Mouse (Mus musculus) cerebellum, adult 11 months (tissue): ENCODE results near the gene Tmem245.
"Not testable (repeated sequence)": the region's sequence is repeated elsewhere in the genome, so short reads cannot be mapped to it uniquely, and the experiment has no call there.

Experiments used
- DNase-seq: peaks from one replicate; pipeline ENCODE4 v3.0.0; 2022

Gene Tmem245

DNA sequence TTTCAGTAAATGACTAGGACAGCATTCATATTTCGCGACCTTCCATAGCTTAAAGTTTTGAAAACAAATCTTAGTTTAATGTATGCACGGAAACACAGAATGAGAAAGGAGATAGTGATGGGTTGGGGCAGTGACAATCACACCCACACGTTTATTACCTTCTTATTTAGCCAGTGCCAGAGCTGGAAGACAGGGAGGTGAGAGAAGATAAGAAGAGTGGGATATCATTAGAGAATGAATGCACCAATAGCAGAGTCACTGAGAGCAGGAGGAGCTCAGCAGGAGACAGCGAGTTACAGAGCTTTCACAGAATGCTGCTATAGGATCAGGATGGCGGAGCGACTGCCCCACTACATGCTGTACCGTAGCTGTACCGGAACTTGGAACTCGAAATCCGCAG is 25.0 kb downstream of the Tmem245 start:
- no peak for DNase-seq

- no peak for DNase-seq
These were observed 31.4 kb downstream of the Tmem245 start for GRCm38 (mm10) chr4:56915732-56916325.

DNA sequence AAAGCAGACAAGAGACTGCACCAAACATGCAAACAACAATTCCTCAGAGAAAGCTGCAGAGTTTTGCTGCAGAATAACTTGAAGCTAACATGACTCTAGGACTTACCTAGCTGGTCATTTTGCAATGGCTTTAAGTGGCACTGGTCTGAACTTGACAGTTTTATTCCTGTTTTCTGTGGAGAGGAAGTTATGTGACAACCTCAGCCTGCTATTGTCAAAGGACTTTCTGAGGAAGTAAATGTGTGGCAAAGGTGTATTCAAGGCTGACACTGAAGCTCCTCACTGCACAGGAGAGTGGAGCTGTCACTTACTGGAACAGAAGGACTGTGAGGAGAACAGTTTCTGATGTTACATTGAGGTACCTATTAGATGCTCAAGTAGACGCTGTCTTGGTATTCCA is 32.5 kb downstream of the Tmem245 start:
- no peak for DNase-seq

- DNase-seq: no peak
These were observed 32.9 kb downstream of the Tmem245 start for GRCm38 (mm10) chr4:56914338-56914737.

- no peak for DNase-seq
These were observed 34.7 kb downstream of the Tmem245 start for GRCm38 (mm10) chr4:56912382-56913001.

DNA sequence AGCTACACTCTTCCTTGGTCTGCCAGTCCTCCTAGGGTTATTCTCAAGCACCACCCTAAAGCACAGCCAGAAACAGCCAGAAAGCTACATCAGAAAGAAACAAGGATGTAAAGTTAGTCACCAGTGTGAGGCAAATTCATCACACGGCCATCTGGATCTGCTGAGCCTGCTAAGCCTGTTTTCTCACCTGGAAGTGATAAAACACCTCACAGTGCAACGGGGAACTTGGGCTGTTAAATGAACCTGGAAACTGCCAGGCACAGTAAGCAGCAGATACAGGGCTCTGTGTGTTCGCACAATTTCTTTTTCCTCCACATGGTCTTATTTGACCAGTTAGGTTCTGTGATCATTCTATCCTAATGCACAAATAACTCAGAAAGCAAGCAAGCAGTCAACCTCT is 37.7 kb downstream of the Tmem245 start:
- no peak for DNase-seq

GRCm38 (mm10) chr4:56907671-56908070 is 39.6 kb downstream of the Tmem245 start:
- DNase-seq: no peak

DNA sequence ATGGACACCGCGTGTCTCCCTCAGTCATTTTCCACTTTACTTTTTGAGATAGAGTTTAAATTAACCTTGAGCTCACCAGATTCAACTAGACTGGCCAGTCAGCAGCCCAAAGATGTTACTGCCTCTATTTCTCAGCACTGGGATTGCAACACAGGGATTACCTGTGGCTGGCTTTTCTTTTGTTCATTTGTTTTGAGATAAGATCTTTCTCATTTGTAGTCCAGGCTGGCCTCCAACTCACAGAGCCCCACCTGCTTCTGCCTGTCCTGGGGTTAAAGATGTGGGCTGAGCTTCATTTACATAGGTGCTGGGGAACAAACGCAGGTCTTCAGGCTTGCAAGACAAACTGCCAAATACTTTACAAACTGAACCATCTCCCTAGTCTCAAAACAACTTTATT is 40.3 kb downstream of the Tmem245 start:
- DNase-seq: no peak

DNA sequence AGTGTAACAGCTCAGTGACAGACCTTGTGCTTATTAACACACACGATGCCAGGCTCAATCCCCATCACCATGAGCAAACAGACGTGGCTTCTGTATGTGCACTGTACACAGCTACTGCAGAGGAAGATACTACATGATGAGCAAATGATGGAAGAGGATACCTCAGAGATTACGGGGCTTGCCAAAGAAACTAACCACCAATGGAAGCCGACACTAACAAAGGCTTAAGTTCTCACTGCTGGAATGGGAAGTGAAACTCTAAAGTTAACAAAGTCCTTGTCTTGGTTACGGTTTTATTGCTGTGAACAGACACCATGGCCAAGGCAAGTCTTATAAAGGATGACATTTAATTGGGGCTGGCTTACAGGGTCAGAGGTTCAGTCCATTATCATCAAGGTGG is 41.7 kb downstream of the Tmem245 start:
- no peak for DNase-seq

GRCm38 (mm10) chr4:56901671-56902070 is 45.6 kb downstream of the Tmem245 start:
- no peak for DNase-seq

GRCm38 (mm10) chr4:56899216-56899615 is 48.0 kb downstream of the Tmem245 start:
- no peak for DNase-seq

- DNase-seq: no peak
These were observed 49.7 kb downstream of the Tmem245 start for GRCm38 (mm10) chr4:56897511-56897910.

- DNase-seq: no peak
These were observed 53.0 kb downstream of the Tmem245 start for GRCm38 (mm10) chr4:56894196-56894595.

- no peak for DNase-seq
These were observed 54.6 kb downstream of the Tmem245 start for GRCm38 (mm10) chr4:56892501-56893115.

DNA sequence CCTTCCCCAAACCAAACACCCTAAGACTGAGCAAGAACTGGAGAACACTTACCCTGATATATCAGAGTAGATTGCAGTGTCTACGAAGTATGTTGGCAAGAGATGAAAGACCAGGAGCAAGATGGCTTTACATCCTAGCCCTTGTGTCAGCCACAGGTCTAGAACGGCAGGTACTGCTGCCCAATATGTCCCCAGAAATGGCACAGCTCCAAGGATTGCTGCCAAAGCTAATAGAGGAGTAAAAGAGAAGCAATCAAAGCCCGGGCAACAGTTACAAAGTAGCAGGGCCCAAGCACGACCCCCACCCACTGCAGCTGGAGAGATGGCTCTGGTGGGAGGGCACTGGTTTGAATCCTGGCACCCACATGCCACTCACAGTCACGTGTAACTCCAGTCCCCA is 58.8 kb downstream of the Tmem245 start:
- DNase-seq: no peak

DNA sequence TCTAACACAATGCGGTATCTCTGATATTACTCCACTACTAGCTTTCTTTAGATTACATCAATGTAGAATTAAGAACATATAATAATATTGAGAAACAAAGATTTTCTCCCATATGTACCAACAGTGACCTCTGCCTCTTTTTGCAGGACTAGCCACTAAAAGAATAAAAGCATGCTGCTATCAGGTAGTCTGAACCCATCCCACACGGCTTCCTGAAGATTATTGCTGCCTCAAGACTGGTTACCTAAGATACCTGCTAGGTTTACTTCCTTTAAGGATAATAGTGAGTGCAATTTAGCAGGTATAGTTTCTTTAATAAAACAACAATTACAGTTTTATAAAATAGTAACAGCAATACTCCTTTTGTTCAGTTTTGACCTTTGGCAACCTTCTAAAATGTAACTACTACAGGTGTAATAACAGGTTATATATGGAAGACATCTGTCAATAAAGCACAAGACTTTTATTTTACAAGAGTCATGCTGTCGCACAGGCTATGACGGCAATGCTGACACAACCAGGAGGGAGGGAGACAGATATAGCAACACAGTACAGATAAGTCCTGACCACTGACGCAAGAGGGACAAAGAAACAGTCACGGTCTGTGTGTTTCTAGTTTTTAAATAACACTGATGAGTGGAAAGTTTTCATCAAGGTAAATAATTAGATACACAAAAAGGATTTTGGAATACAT is 60.8 kb downstream of the Tmem245 start:
- DNase-seq: no peak

GRCm38 (mm10) chr4:56880036-56880703 is 67.1 kb downstream of the Tmem245 start:
- no peak for DNase-seq

DNA sequence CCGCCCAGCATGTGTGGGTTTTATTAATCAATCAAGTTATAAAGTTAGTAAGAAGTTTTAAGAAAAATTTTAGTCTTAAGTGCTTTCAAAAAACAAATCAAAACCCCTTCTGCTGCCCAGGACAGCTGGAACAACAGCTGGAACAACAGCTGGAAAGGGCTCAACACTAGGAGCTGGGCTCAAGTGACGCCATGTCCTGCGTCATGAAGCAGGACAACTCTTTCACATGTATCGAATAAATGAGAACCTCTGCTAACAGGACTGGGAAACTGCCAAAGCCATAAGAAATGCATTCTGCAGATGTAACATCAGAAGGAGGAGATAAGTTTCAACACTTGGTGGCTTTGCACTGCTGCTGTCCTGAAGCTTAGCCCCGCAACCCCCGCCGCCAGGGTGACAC is 68.3 kb downstream of the Tmem245 start:
- DNase-seq: no peak

- not testable (repeated sequence) for DNase-seq
These were observed 76.7 kb downstream of the Tmem245 start for GRCm38 (mm10) chr4:56870541-56870940.

DNA sequence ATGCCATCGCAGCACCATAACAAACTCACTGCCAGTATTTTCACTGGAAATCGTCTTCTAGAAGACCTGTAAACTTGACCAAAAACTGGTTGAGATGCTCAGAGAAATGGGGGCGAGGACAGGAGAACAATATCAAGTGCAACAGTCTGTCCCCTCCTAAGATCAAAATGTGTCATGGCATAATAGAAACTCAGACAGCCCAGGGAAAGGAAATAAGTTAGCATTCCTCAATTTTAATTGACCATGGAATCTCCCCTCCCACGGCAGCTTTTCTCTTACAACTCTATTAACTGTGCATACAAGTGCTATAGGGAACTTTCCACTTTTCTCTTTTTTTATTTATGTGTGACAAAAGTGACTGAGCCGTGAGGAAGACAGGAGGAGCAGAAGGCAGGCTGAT is 79.5 kb downstream of the Tmem245 start:
- no peak for DNase-seq

- peak; percentile 17 for DNase-seq
These were observed 81.3 kb downstream of the Tmem245 start for GRCm38 (mm10) chr4:56865971-56866370.

DNA sequence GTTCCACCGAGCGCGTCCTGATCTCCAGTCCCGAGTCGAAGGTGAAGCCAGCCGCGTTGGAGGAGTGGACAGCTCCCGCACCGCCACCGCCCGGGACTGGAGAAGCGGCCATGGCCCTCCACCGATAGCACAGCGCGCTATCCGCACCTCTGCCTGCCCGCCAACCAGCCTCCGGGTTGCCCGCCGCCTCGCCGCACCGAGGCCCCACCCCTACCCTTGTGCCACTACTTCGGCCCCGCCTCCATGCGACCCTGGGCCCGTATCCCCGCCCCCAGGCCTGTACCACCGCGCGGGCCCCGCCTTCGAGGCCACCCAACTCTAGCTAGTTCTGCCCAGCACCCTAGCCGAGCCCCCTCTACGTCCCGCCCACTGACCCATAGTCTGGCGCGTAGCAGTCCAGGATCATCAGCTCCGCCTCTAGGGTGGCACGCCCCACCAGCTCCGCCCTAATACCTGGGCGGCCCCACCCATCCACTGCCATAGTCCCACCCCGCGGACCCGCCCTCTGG is 82.2 kb downstream of the Tmem245 start, which contains the start of gene Ctnnal1:
Gene Ctnnal1, minus strand, starts transcription at position 186 of the 509 bp plus-strand sequence.
- DNase-seq: peak; percentile 93

DNA sequence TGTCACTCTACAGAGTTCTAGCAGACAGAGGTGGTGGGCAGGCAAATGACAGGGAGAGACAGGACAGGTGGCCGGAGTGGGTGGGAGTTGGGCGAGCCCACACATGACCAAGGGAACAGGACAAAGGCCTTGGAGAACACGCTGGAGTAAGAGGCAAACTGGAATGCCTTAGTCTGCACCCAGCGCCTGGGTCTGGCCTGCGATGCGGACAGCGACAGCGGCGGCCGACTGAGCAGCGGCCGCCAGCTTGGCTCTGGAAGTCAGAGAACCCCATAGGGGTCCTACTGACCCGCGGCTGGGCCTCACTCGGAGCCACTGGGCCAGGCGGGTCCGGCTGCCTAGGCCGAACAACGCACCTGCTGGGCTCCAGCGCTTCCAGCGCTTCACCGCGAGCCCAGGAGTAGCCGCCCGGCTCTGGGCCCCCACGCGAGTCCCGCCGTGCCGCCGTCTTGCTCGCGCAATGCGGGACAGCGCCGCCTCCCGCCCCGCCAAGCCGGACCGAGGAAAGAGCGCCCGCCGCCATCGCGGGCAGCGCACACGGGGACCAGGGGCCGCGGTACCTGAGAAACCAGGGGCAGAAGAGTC is 82.7 kb downstream of the Tmem245 start:
- DNase-seq: no peak
